ENCODE assay signal across 8 mouse cellular contexts in genomic region chr9:106890496-106891240, GRCm38 (mm10). TPM values are rescaled to one million over a fixed set of nuclear protein-coding genes. Genes with fewer than 3 reads are reported as not detected.
DNase-seq lines count a peak whose midpoint lies in the region; ATAC-seq lines count a peak whose summit lies in the region.

No protein-coding gene starts in this region.

- peak overlapping the region; percentile 92 for H3K9ac ChIP-seq in heart, embryonic 16.5 days (ENCODE audit: low read length)
- peak overlapping the region; percentile 89 for H3K9ac ChIP-seq in limb, embryonic 12.5 days (replicated peaks)
- H3K9ac ChIP-seq in stomach, embryonic 16.5 days (ENCODE audit: low read length), result peak overlapping the region; percentile 91

- no peaks in the 10 kb centered on the region for H3K27me3 ChIP-seq in erythroblast, embryonic 14.5 days (ENCODE audit: control insufficient read depth)
- H3K27me3 ChIP-seq in heart, embryonic 16.5 days (ENCODE audit: control insufficient read depth, insufficient read depth, low read length), result no peaks in the 10 kb centered on the region
- no peaks in the 10 kb centered on the region for H3K27me3 ChIP-seq in limb, embryonic 12.5 days
- no peaks in the 10 kb centered on the region for H3K27me3 ChIP-seq in stomach, embryonic 16.5 days (ENCODE audit: control insufficient read depth, insufficient read depth, low read length)

- H3K4me3 ChIP-seq in erythroblast, embryonic 14.5 days (replicated peaks), result peak overlapping the region; percentile 95
- peak overlapping the region; percentile 84 for H3K4me3 ChIP-seq in heart, embryonic 16.5 days (ENCODE audit: low read length)
- H3K4me3 ChIP-seq in limb, embryonic 12.5 days (replicated peaks), result peak overlapping the region; percentile 93
- peak overlapping the region; percentile 80 for H3K4me3 ChIP-seq in stomach, embryonic 16.5 days (replicated peaks; ENCODE audit: low read length)

- H3K36me3 ChIP-seq in erythroblast, embryonic 14.5 days (ENCODE audit: control insufficient read depth), result peaks cover 39% of the 10 kb centered on the region
- H3K36me3 ChIP-seq in heart, embryonic 16.5 days (ENCODE audit: control insufficient read depth, insufficient read depth), result peaks cover 21% of the 10 kb centered on the region
- peaks cover 34% of the 10 kb centered on the region for H3K36me3 ChIP-seq in limb, embryonic 12.5 days
- 0 out of 2 replicates have a peak, but pooled peaks cover 7% of the 10 kb centered on the region for H3K36me3 ChIP-seq in stomach, embryonic 16.5 days (ENCODE audit: control insufficient read depth, insufficient read depth, low read length)

- H3K27ac ChIP-seq in heart, embryonic 16.5 days (ENCODE audit: low read length), result no peak overlapping the region
- no peak overlapping the region for H3K27ac ChIP-seq in limb, embryonic 12.5 days
- H3K27ac ChIP-seq in stomach, embryonic 16.5 days (ENCODE audit: low read length), result no peak overlapping the region

- 42% methylated on average over 8 of the region's 8 CpGs for WGBS in heart, embryonic 16.5 days
- 68% methylated on average over 8 of the region's 8 CpGs for WGBS in limb, embryonic 12.5 days
- 59% methylated on average over 8 of the region's 8 CpGs for WGBS in stomach, embryonic 16.5 days

- DNase-seq in adrenal gland, postnatal 10 days, result peak; percentile 80
- DNase-seq in right cerebral cortex, postnatal 36 days (ENCODE audit: low spot score in 2 of 2), result no peak
- DNase-seq in gastrocnemius, adult 8-10 months (ENCODE audit: low spot score in 2 of 2), result no peak

- no peaks in the 10 kb centered on the region for H3K9me3 ChIP-seq in erythroblast, embryonic 14.5 days (ENCODE audit: control insufficient read depth, low read length)
- no peaks in the 10 kb centered on the region for H3K9me3 ChIP-seq in heart, embryonic 16.5 days (replicated peaks; ENCODE audit: control insufficient read depth, low read length)
- H3K9me3 ChIP-seq in limb, embryonic 12.5 days, result no peaks in the 10 kb centered on the region
- no peaks in the 10 kb centered on the region for H3K9me3 ChIP-seq in stomach, embryonic 16.5 days (replicated peaks; ENCODE audit: control insufficient read depth, low read length)

- peak overlapping the region; percentile 71 for H3K4me2 ChIP-seq in heart, embryonic 16.5 days (ENCODE audit: low read depth, low read length)
- H3K4me2 ChIP-seq in limb, embryonic 12.5 days, result peak overlapping the region; percentile 65
- peak overlapping the region; percentile 80 for H3K4me2 ChIP-seq in stomach, embryonic 16.5 days (ENCODE audit: low read depth, low read length)

- peaks cover 54% of the 10 kb centered on the region for H3K4me1 ChIP-seq in erythroblast, embryonic 14.5 days (ENCODE audit: control insufficient read depth)
- H3K4me1 ChIP-seq in heart, embryonic 16.5 days (ENCODE audit: control insufficient read depth, insufficient read depth, low read length), result peaks cover 22% of the 10 kb centered on the region
- peaks cover 36% of the 10 kb centered on the region for H3K4me1 ChIP-seq in limb, embryonic 12.5 days (replicated peaks)
- H3K4me1 ChIP-seq in stomach, embryonic 16.5 days (ENCODE audit: control insufficient read depth, insufficient read depth, low read length), result peaks cover 29% of the 10 kb centered on the region

- no peak for ATAC-seq in erythroblast, adult 5-6 weeks (replicated peaks; ENCODE audit: low FRiP score, poor library complexity, severe bottlenecking)
- ATAC-seq in heart, embryonic 16.5 days (replicated peaks; ENCODE audit: extremely low read depth, insufficient read depth, low FRiP score), result no peak
- no peak for ATAC-seq in limb, embryonic 12.5 days (ENCODE audit: insufficient number of reproducible peaks, insufficient read depth, low FRiP score, low TSS enrichment, low read depth)
- ATAC-seq in stomach, embryonic 16.5 days (ENCODE audit: insufficient read depth, low FRiP score), result no peak

RNA-seq across cellular contexts. Expression of gene Manf, which starts 1.1 kb away (rescaled TPM):
- 7.1 and 10.6 TPM in 2 replicates for polyA plus RNA-seq in erythroblast, embryonic 14.5 days (2012)
- total RNA-seq in erythroblast, adult 5-6 weeks (2015; ENCODE audit: low replicate concordance), result 112 and 129 TPM in 2 replicates
- total RNA-seq in erythroblast, adult 5-6 weeks (2017; ENCODE audit: low replicate concordance), result 49.9 and 77.7 TPM in 2 replicates
- total RNA-seq in adrenal gland, postnatal 10 days (2021), result 100 to 1,000 TPM; 178 to 231 TPM
- 189 and 245 TPM in 2 replicates for polyA plus RNA-seq in heart, embryonic 16.5 days (2015; fragmentation: Nextera tagmentation; extraction: Ambion mirVana)
- 229 and 233 TPM in 2 replicates for polyA plus RNA-seq in limb, embryonic 12.5 days (2016; fragmentation: Nextera tagmentation; extraction: Ambion mirVana)
- polyA plus RNA-seq in stomach, embryonic 16.5 days (2015; fragmentation: Nextera tagmentation; extraction: Ambion mirVana), result 339 and 351 TPM in 2 replicates
- total RNA-seq in gastrocnemius, adult 8-10 months (2022), result 10 to 100 TPM; 29.5 to 36.0 (median 34.7) TPM

RNA-seq across cellular contexts. Expression of gene Rbm15b, which starts 3.4 kb away (rescaled TPM):
- 1.4 and 1.9 TPM in 2 replicates for polyA plus RNA-seq in erythroblast, embryonic 14.5 days (2012)
- 4.2 and 6.9 TPM in 2 replicates for total RNA-seq in erythroblast, adult 5-6 weeks (2015; ENCODE audit: low replicate concordance)
- total RNA-seq in erythroblast, adult 5-6 weeks (2017; ENCODE audit: low replicate concordance), result 8.6 and 10.2 TPM in 2 replicates
- total RNA-seq in adrenal gland, postnatal 10 days (2021), result 10 to 100 TPM; 25.6 to 26.2 TPM
- polyA plus RNA-seq in heart, embryonic 16.5 days (2015; fragmentation: Nextera tagmentation; extraction: Ambion mirVana), result 3.9 and 4.6 TPM in 2 replicates
- polyA plus RNA-seq in limb, embryonic 12.5 days (2016; fragmentation: Nextera tagmentation; extraction: Ambion mirVana), result 25.9 TPM in 2 replicates
- 5.1 and 5.2 TPM in 2 replicates for polyA plus RNA-seq in stomach, embryonic 16.5 days (2015; fragmentation: Nextera tagmentation; extraction: Ambion mirVana)
- 1 to 10 TPM; 3.3 to 6.3 (median 4.1) TPM for total RNA-seq in gastrocnemius, adult 8-10 months (2022)

Comparison
In these comparisons a context has a peak if more than half of its experiments do, and no peak if none do; other contexts are left out.
1. RNA of gene Manf, which starts 1.1 kb away (polyA plus RNA-seq): 339 to 351 TPM in stomach, embryonic 16.5 days, 189 to 245 TPM in heart, embryonic 16.5 days and 229 to 233 TPM in limb, embryonic 12.5 days; 7.1 to 10.6 TPM in erythroblast, embryonic 14.5 days; every median in the first group is over 10 times any median in the second.
2. Peak in every context shown above with its lines, with median percentiles within 50 percentile points of each other: H3K4me3 ChIP-seq, H3K4me2 ChIP-seq and H3K9ac ChIP-seq.